Mouse (Mus musculus) gastrocnemius, postnatal 4 days (tissue): ENCODE measurements at regions not wholly inside any gene's neighbourhood (a gene's known extent, or its start where the extent isn't known, plus 50 kb on each side); places are given as distances from the start of the nearest gene placed in this dataset.

ENCODE experiments used
- DNase-seq, 2 experiments: peaks; one replicate each; pipeline ENCODE4 v3.0.0; 2021 to 2022; ENCODE audit warnings: low spot score in 2 of 2, mixed read lengths in 2 of 2

- peak; percentile 22 to 33 for DNase-seq
Observed at GRCm38 (mm10) chr12:16145621-16146020, 328.9 kb upstream of the Trib2 start.

- DNase-seq, result no peak
Observed at GRCm38 (mm10) chr12:16141193-16141592, 324.5 kb upstream of the Trib2 start.

- no peak for DNase-seq
Observed at GRCm38 (mm10) chr12:16140511-16141110, 323.9 kb upstream of the Trib2 start.

- no peak for DNase-seq
Observed at GRCm38 (mm10) chr12:16139152-16139551, 322.4 kb upstream of the Trib2 start.

GRCm38 (mm10) chr12:16137801-16138200, 321.1 kb upstream of the Trib2 start:
- no peak for DNase-seq

- no peak for DNase-seq
Observed at GRCm38 (mm10) chr12:16136214-16136671, 319.5 kb upstream of the Trib2 start.

- DNase-seq, result no peak
Observed at GRCm38 (mm10) chr12:16135602-16136213, 319.0 kb upstream of the Trib2 start.

- no peak for DNase-seq
Observed at GRCm38 (mm10) chr12:16134446-16134845, 317.7 kb upstream of the Trib2 start.

- no peak for DNase-seq
Observed at GRCm38 (mm10) chr12:16133253-16133652, 316.5 kb upstream of the Trib2 start.

- DNase-seq, result no peak
Observed at GRCm38 (mm10) chr12:16131740-16132077, 315.0 kb upstream of the Trib2 start.

- DNase-seq, result no peak
Observed at GRCm38 (mm10) chr12:16131028-16131739, 314.5 kb upstream of the Trib2 start.

- DNase-seq, result no peak
Observed at GRCm38 (mm10) chr12:16130605-16131004, 313.9 kb upstream of the Trib2 start.

GRCm38 (mm10) chr12:16129923-16130322, 313.2 kb upstream of the Trib2 start:
- no peak for DNase-seq

GRCm38 (mm10) chr12:16129243-16129642, 312.5 kb upstream of the Trib2 start:
- DNase-seq, result no peak

GRCm38 (mm10) chr12:16124906-16125305, 308.2 kb upstream of the Trib2 start:
- DNase-seq, result no peak

- DNase-seq, result no peak
Observed at GRCm38 (mm10) chr12:16122353-16123127, 305.8 kb upstream of the Trib2 start.

GRCm38 (mm10) chr12:16121787-16122186, 305.1 kb upstream of the Trib2 start:
- DNase-seq, result no peak

- no peak for DNase-seq
Observed at GRCm38 (mm10) chr12:16118710-16119109, 302.0 kb upstream of the Trib2 start.

- no peak for DNase-seq
Observed at GRCm38 (mm10) chr12:16106946-16107345, 290.2 kb upstream of the Trib2 start.

GRCm38 (mm10) chr12:16098840-16099239, 282.1 kb upstream of the Trib2 start:
- no peak for DNase-seq

- no peak for DNase-seq
Observed at GRCm38 (mm10) chr12:16092643-16093042, 275.9 kb upstream of the Trib2 start.

GRCm38 (mm10) chr12:16091336-16091735, 274.6 kb upstream of the Trib2 start:
- no peak for DNase-seq
